Mouse (Mus musculus) limb, embryonic 14.5 days (tissue): ENCODE results near the gene Dab1. TPM values are rescaled to one million over a fixed set of nuclear protein-coding genes. Genes with fewer than 3 reads are reported as not detected.

Experiments used
- ATAC-seq: fragments of 200-750 bp; cut with Nextera tagmentation; 2 replicates; pipeline ENCODE4 v1.8.0; 2017; ENCODE audit warnings: low read depth, moderate number of reproducible peaks, moderate TSS enrichment; ENCODE audit not compliant: low FRiP score
- DNase-seq: peaks from one replicate; pipeline ENCODE4 v3.0.0-alpha.2; 2015; ENCODE audit warnings: low spot score
- H3K27ac ChIP-seq: fragments of 300-500 bp; sonication (generic); replicated peaks from 2 replicates; pipeline ENCODE4 v1.5.1; 2014; ENCODE audit warnings: low read depth, mild to moderate bottlenecking, low read length, moderate library complexity, mixed read lengths
- H3K27me3 ChIP-seq: fragments of 300-500 bp; sonication (generic); 2 replicates; pipeline ENCODE4 v1.6.1; 2014; ENCODE audit warnings: low read length, mixed read lengths; ENCODE audit not compliant: control insufficient read depth, insufficient read depth
- H3K36me3 ChIP-seq: fragments of 300-500 bp; sonication (generic); 2 replicates; pipeline ENCODE4 v1.6.1; 2014; ENCODE audit warnings: mild to moderate bottlenecking, low read length, moderate library complexity, mixed read lengths; ENCODE audit not compliant: control insufficient read depth, insufficient read depth
- H3K4me1 ChIP-seq: fragments of 300-500 bp; sonication (generic); 2 replicates; pipeline ENCODE4 v1.6.1; 2014; ENCODE audit warnings: antibody characterized with exemption, low read length, mixed read lengths; ENCODE audit not compliant: control insufficient read depth, insufficient read depth
- H3K4me2 ChIP-seq: fragments of 300-500 bp; sonication (generic); replicated peaks from 2 replicates; pipeline ENCODE4 v1.6.1; 2014; ENCODE audit warnings: low read depth, mild to moderate bottlenecking, low read length, moderate library complexity; ENCODE audit not compliant: severe bottlenecking
- H3K4me3 ChIP-seq: fragments of 300-500 bp; sonication (generic); replicated peaks from 2 replicates; pipeline ENCODE4 v1.5.1; 2014; ENCODE audit warnings: low read length
- H3K9ac ChIP-seq: fragments of 300-500 bp; sonication (generic); 2 replicates; pipeline ENCODE4 v1.6.1; 2014; ENCODE audit warnings: mild to moderate bottlenecking, low read depth, low read length, moderate library complexity; ENCODE audit not compliant: severe bottlenecking
- H3K9me3 ChIP-seq: fragments of 300-500 bp; sonication (generic); 2 replicates; pipeline ENCODE4 v1.6.1; 2016; ENCODE audit warnings: low read length; ENCODE audit not compliant: control insufficient read depth
- POLR2A ChIP-seq: fragments of 200-500 bp; IDR thresholded peaks from 2 replicates; pipeline ENCODE4 v1.8.0; 2012; ENCODE audit warnings: inconsistent platforms, mild to moderate bottlenecking, moderate library complexity, borderline replicate concordance; ENCODE audit not compliant: insufficient read depth, insufficient read length; ENCODE audit errors: extremely low read depth
- WGBS: fragments of 180-500 bp; shearing (Covaris S2); extraction: QIAGEN DNeasy Blood & Tissue Kit; methylation state at CpG from one replicate; pipeline ENCODE4 v1.1.7; 2014; 5-methylcytosine and 5-hydroxymethylcytosine counted together
- polyA plus RNA-seq, 2 experiments: library from polyadenylated mRNA; depleted of rRNA in 1 of 2; stranded (reverse) in 1 of 2; unstranded in 1 of 2; fragments of >200 nt; fragmentation: Nextera tagmentation in 1 of 2; extraction: Ambion mirVana in 1 of 2; gene quantifications; 2 replicates each; pipeline versions ENCODE4 v1.2.1 to v1.2.3; 2012 to 2014

Dab1 gene
- polyA plus RNA-seq, 2 experiments, result 5.5 to 12.1 TPM

DNA sequence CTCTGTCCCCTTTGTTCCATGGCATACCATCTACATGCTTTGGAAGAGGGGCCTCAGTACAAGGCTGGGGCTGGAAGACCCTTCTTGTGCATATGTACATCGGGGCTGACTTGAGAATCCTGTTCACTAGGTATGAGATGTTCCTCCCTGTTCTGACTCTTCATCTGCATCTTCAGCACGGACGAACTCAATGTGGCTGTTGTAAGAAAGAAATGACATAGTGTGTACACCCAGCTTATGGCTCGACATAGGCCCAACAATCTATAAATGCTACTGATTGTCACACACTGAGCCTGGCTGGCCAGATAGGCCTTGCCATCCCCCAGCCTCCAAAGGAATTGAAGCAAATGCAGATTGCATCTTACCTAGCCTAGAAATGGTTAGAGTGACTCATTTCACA, 817.3 kb downstream of the Dab1 start:
- 95% methylated on average over 4 of the region's 4 CpGs for WGBS
- Histone ChIP-seq H3K4me2 (no peak overlapping the region), H3K9ac (no peak overlapping the region), H3K36me3 (no peaks in the 10 kb centered on the region), H3K27ac (no peak overlapping the region), H3K27me3 (no peaks in the 10 kb centered on the region), H3K4me3 (no peak overlapping the region), H3K9me3 (no peaks in the 10 kb centered on the region), H3K4me1 (0 out of 2 replicates have a peak, but pooled peaks cover 3% of the 10 kb centered on the region)
- TF ChIP-seq POLR2A, result no peak
- no peak for DNase-seq
- no peak for ATAC-seq

DNA sequence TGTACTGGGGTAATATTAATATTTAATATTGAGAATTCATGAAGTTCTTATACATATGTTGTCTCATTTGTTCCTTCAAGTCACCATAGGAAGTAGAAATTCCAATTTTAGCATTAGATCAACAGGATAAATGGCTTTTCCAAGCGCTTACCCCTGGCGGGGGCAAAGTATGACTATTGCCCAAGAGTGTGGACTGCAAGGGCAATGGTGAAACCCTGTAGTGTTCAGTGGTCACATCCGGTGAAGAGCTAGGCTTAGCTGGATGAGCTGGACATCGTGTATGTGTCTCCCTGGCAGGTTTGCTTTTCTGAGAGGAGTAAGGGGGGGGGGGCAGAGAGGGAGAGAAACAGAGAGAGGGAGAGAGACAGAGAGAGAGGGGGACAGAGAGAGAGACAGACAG, 819.6 kb downstream of the Dab1 start:
- Histone ChIP-seq H3K9me3 (no peaks in the 10 kb centered on the region), H3K36me3 (no peaks in the 10 kb centered on the region), H3K27ac (no peak overlapping the region), H3K4me1 (0 out of 2 replicates have a peak, but pooled peaks cover 3% of the 10 kb centered on the region), H3K9ac (no peak overlapping the region), H3K4me3 (no peak overlapping the region), H3K4me2 (no peak overlapping the region), H3K27me3 (peaks cover 4% of the 10 kb centered on the region; the same call in 1 of the 2 replicates)
- DNase-seq (no peak), ATAC-seq (no peak)
- WGBS, result 91% methylated on average over 4 of the region's 4 CpGs
- no peak for TF ChIP-seq POLR2A

DNA sequence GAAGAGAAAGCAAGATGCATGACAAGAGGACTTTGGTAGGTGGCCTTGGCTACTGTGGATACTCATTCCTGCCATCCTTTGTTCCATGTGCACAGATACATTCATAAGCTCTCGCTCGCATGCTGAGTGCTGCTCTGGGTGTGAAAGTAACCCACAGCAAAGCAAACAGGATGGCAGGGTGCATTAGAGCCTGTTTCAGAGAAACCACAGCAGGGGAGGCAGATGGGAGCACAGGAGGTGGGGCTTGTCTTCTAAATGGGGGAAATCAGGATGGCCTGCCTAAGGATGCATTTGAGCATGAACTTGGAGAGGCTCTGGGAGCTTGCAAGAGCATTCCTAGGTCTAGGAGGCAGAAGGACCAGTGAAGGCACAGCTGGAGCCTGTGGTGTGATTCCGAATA, 820.5 kb downstream of the Dab1 start:
- no peak for DNase-seq
- WGBS, result 85% methylated on average over 3 of the region's 3 CpGs
- no peak for TF ChIP-seq POLR2A
- ATAC-seq, result no peak
- 0 out of 2 replicates have a peak, but pooled peaks cover 3% of the 10 kb centered on the region for H3K4me1 ChIP-seq
- H3K9ac ChIP-seq, result no peak overlapping the region
- no peaks in the 10 kb centered on the region for H3K36me3 ChIP-seq
- H3K4me3 ChIP-seq, result no peak overlapping the region
- H3K4me2 ChIP-seq, result no peak overlapping the region
- H3K27ac ChIP-seq, result no peak overlapping the region
- no peaks in the 10 kb centered on the region for H3K9me3 ChIP-seq
- H3K27me3 ChIP-seq, result peaks cover 4% of the 10 kb centered on the region; the same call in 1 of the 2 replicates

DNA sequence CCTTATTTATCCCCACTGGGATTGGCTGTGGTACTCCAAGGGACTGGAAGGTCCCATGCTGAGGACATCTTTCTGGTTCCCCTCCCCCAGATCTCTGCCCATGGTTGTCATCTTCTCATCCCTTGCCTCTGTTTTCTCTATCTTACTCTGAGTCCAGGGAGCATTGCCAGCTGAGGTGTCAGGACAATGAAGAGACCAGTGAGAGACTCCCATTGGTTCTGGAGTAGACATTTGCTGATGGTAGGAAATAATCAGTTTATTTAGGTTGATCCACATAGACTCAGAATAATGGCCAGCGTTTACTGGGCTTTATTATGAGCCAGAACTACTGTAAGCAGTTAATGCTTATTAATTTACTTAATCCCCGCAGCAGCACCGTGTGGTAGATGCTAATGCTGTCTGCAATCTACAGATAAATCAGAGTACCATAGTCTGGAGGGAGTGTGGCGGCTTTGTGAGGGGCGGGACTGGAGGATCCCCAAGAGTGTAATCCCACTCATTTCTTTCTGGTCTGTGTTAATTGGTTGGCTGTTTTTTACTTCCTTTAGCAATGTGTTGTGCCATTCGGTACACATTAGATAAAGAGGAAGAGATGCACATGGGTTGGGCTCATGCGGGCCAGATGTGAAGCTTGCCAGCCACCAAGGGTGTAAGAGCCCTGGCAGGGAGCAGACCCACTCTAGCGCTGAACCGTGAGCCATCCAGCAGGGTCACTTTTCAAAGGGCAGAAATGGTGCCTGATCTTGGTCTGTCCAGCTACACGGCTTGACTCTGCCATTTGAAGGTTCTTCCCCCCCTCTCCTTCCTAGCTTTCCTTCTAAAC, 824.0 kb downstream of the Dab1 start:
- Histone ChIP-seq H3K9me3 (no peaks in the 10 kb centered on the region), H3K27me3 (peaks cover 4% of the 10 kb centered on the region; the same call in 1 of the 2 replicates), H3K36me3 (no peaks in the 10 kb centered on the region), H3K4me2 (no peak overlapping the region), H3K9ac (no peak overlapping the region), H3K4me3 (no peak overlapping the region), H3K27ac (no peak overlapping the region), H3K4me1 (0 out of 2 replicates have a peak, but pooled peaks cover 3% of the 10 kb centered on the region)
- WGBS, result 66% methylated on average over 10 of the region's 10 CpGs
- ATAC-seq (no peak), DNase-seq (no peak)
- no peak for TF ChIP-seq POLR2A

DNA sequence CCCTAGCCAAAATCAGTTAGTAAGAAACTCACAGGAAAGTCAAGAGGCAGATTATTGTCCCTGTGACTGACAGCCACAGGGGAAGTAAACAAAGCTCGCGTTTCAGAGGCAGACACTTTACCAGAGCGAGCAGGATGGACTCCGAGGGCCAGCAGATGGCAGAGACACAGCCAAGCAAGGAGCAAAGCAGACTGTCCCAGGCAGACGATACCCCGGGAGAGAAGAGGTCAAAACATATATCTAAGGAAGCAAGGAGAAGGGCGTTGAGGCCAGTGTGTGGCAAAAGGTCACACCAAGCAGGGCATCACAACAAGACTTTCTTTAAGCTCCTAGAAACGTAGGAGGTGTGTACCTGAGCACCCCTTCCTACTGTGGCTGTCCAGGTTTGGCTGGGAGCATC, 824.6 kb downstream of the Dab1 start:
- H3K36me3 ChIP-seq, result no peaks in the 10 kb centered on the region
- DNase-seq (no peak), ATAC-seq (no peak)
- H3K4me1 ChIP-seq, result 0 out of 2 replicates have a peak, but pooled peaks cover 3% of the 10 kb centered on the region
- WGBS, result 40% methylated on average over 8 of the region's 8 CpGs
- TF ChIP-seq POLR2A, result no peak
- H3K9ac ChIP-seq, result no peak overlapping the region
- H3K27ac ChIP-seq, result no peak overlapping the region
- no peaks in the 10 kb centered on the region for H3K9me3 ChIP-seq
- H3K4me3 ChIP-seq, result no peak overlapping the region
- H3K27me3 ChIP-seq, result peaks cover 4% of the 10 kb centered on the region; the same call in 1 of the 2 replicates
- no peak overlapping the region for H3K4me2 ChIP-seq
